ENCODE assay signal across 26 mouse cellular contexts in genomic region chr3:147445066-147445844, GRCm38 (mm10).
A peak's percentile ranks its signal among the peaks of the same experiment; 100 is the strongest.
DNase-seq lines count a peak whose midpoint lies in the region; ATAC-seq lines count a peak whose summit lies in the region.
"Had no signal": no experiment of that assay in that cellular context is flagged by ENCODE, and none has a peak within 500 bp of the region (broad histone marks: within the 10 kb centered on the region; RNA-seq: fewer than 3 reads in every experiment).

No protein-coding gene starts in this region.

- no peak for ATAC-seq in embryonic facial prominence, embryonic 12.5 days (ENCODE audit: insufficient number of reproducible peaks, insufficient read depth, low FRiP score, low TSS enrichment)
- ATAC-seq in intestine, embryonic 16.5 days = peak; percentile 75
- no peak for ATAC-seq in limb, embryonic 15.5 days (ENCODE audit: insufficient number of reproducible peaks, low FRiP score, low TSS enrichment, low read depth)
- ATAC-seq in hindbrain, embryonic 14.5 days (ENCODE audit: low FRiP score) = no peak
- no peak for ATAC-seq in liver, embryonic 12.5 days
- ATAC-seq: forebrain, embryonic 14.5 days; inflammation-experienced regulatory T-cells, adult 6 months; midbrain, embryonic 13.5 days had no signal

- H3K4me1 ChIP-seq in embryonic facial prominence, embryonic 12.5 days = peaks cover 15% of the 10 kb centered on the region
- no peaks in the 10 kb centered on the region for H3K4me1 ChIP-seq in intestine, embryonic 16.5 days (ENCODE audit: control insufficient read depth, insufficient read depth, low read length)
- H3K4me1 ChIP-seq in limb, embryonic 15.5 days = 0 out of 2 replicates have a peak, but pooled peaks cover 10% of the 10 kb centered on the region
- H3K4me1 ChIP-seq in hindbrain, embryonic 14.5 days (replicated peaks; ENCODE audit: control insufficient read depth, insufficient read depth, low read length) = peaks cover 6% of the 10 kb centered on the region; the same call in 1 of the 2 replicates
- no peaks in the 10 kb centered on the region for H3K4me1 ChIP-seq in liver, embryonic 12.5 days
- H3K4me1 ChIP-seq: heart, embryonic 15.5 days; megakaryocyte, embryonic 14.5 days; neural tube, embryonic 12.5 days had no signal

- H3K9ac ChIP-seq in embryonic facial prominence, embryonic 12.5 days = no peak overlapping the region
- H3K9ac ChIP-seq in intestine, embryonic 16.5 days (ENCODE audit: low read depth, low read length) = no peak overlapping the region
- no peak overlapping the region for H3K9ac ChIP-seq in limb, embryonic 15.5 days
- no peak overlapping the region for H3K9ac ChIP-seq in hindbrain, embryonic 14.5 days
- H3K9ac ChIP-seq in liver, embryonic 12.5 days = no peak overlapping the region
- H3K9ac ChIP-seq: heart, embryonic 15.5 days; hindbrain, embryonic 13.5 days; midbrain, embryonic 13.5 days; neural tube, embryonic 12.5 days had no signal

- no peaks in the 10 kb centered on the region for H3K27me3 ChIP-seq in embryonic facial prominence, embryonic 12.5 days
- no peaks in the 10 kb centered on the region for H3K27me3 ChIP-seq in intestine, embryonic 16.5 days (replicated peaks; ENCODE audit: control insufficient read depth, insufficient read depth, low read length)
- no peaks in the 10 kb centered on the region for H3K27me3 ChIP-seq in limb, embryonic 15.5 days
- H3K27me3 ChIP-seq in hindbrain, embryonic 14.5 days (ENCODE audit: control insufficient read depth, insufficient read depth, low read length) = no peaks in the 10 kb centered on the region
- H3K27me3 ChIP-seq in liver, embryonic 12.5 days (replicated peaks) = no peaks in the 10 kb centered on the region
- H3K27me3 ChIP-seq: heart, embryonic 15.5 days; hindbrain, embryonic 13.5 days; megakaryocyte, embryonic 14.5 days; midbrain, embryonic 13.5 days; neural tube, embryonic 12.5 days had no signal

- H3K9me3 ChIP-seq in embryonic facial prominence, embryonic 12.5 days = no peaks in the 10 kb centered on the region
- H3K9me3 ChIP-seq in intestine, embryonic 16.5 days (ENCODE audit: control insufficient read depth, low read length) = no peaks in the 10 kb centered on the region
- H3K9me3 ChIP-seq in limb, embryonic 15.5 days = no peaks in the 10 kb centered on the region
- H3K9me3 ChIP-seq in hindbrain, embryonic 14.5 days (ENCODE audit: control insufficient read depth, low read length) = no peaks in the 10 kb centered on the region
- H3K9me3 ChIP-seq in liver, embryonic 12.5 days (replicated peaks) = no peaks in the 10 kb centered on the region
- H3K9me3 ChIP-seq: heart, embryonic 15.5 days; hindbrain, embryonic 13.5 days; midbrain, embryonic 13.5 days; neural tube, embryonic 12.5 days had no signal

- H3K27ac ChIP-seq in embryonic facial prominence, embryonic 12.5 days = peak overlapping the region; percentile 66
- H3K27ac ChIP-seq in intestine, embryonic 16.5 days (ENCODE audit: low read length) = no peak overlapping the region
- H3K27ac ChIP-seq in limb, embryonic 15.5 days = peak overlapping the region; percentile 33; the same call in 1 of the 2 replicates
- no peak overlapping the region for H3K27ac ChIP-seq in hindbrain, embryonic 14.5 days
- H3K27ac ChIP-seq in liver, embryonic 12.5 days = no peak overlapping the region
- H3K27ac ChIP-seq: heart, embryonic 15.5 days; hindbrain, embryonic 13.5 days; midbrain, embryonic 13.5 days; neural tube, embryonic 12.5 days had no signal

- DNase-seq in 3T3-L1 (ENCODE audit: low read depth, low spot score) = peak; percentile 58
- DNase-seq in frontal cortex, postnatal 10 days (ENCODE audit: low spot score in 2 of 2) = no peak
- no peak for DNase-seq in hindbrain, embryonic 14.5 days (ENCODE audit: low spot score)
- DNase-seq: adrenal gland, postnatal 14 days; B cell, adult 2 months; cerebellum, adult 8-10 months; cerebellum, postnatal 36 days; kidney, adult 9 months; kidney, postnatal 36 days; lung, adult 2 months; lung, postnatal 14 days; right cerebral cortex, postnatal 4 days; thymus, adult 2 months; thymus, postnatal 4 days had no signal

- 69% methylated on average over 5 of the region's 5 CpGs for WGBS in embryonic facial prominence, embryonic 12.5 days
- WGBS in intestine, embryonic 16.5 days = 74% methylated on average over 5 of the region's 5 CpGs
- WGBS in limb, embryonic 15.5 days = 71% methylated on average over 5 of the region's 5 CpGs
- 89% methylated on average over 5 of the region's 5 CpGs for WGBS in hindbrain, embryonic 14.5 days
- 65% methylated on average over 5 of the region's 5 CpGs for WGBS in liver, embryonic 12.5 days (ENCODE audit: insufficient replicate concordance)

- no peaks in the 10 kb centered on the region for H3K36me3 ChIP-seq in embryonic facial prominence, embryonic 12.5 days
- H3K36me3 ChIP-seq in intestine, embryonic 16.5 days (ENCODE audit: control insufficient read depth, insufficient read depth, low read length) = no peaks in the 10 kb centered on the region
- H3K36me3 ChIP-seq in limb, embryonic 15.5 days = no peaks in the 10 kb centered on the region
- H3K36me3 ChIP-seq in hindbrain, embryonic 14.5 days (replicated peaks; ENCODE audit: control insufficient read depth, insufficient read depth) = no peaks in the 10 kb centered on the region
- H3K36me3 ChIP-seq in liver, embryonic 12.5 days = no peaks in the 10 kb centered on the region
- H3K36me3 ChIP-seq: heart, embryonic 15.5 days; hindbrain, embryonic 13.5 days; midbrain, embryonic 13.5 days; neural tube, embryonic 12.5 days had no signal

- H3K4me3 ChIP-seq in embryonic facial prominence, embryonic 12.5 days = no peak overlapping the region
- no peak overlapping the region for H3K4me3 ChIP-seq in intestine, embryonic 16.5 days (ENCODE audit: low read length)
- no peak overlapping the region for H3K4me3 ChIP-seq in limb, embryonic 15.5 days
- no peak overlapping the region for H3K4me3 ChIP-seq in hindbrain, embryonic 14.5 days (replicated peaks; ENCODE audit: low read length)
- no peak overlapping the region for H3K4me3 ChIP-seq in liver, embryonic 12.5 days
- H3K4me3 ChIP-seq: heart, embryonic 15.5 days; hindbrain, embryonic 13.5 days; megakaryocyte, embryonic 14.5 days; midbrain, embryonic 13.5 days; neural tube, embryonic 12.5 days had no signal

- no peak overlapping the region for H3K4me2 ChIP-seq in embryonic facial prominence, embryonic 12.5 days (replicated peaks)
- no peak overlapping the region for H3K4me2 ChIP-seq in intestine, embryonic 16.5 days (ENCODE audit: low read depth, low read length)
- H3K4me2 ChIP-seq in limb, embryonic 15.5 days = no peak overlapping the region
- H3K4me2 ChIP-seq in hindbrain, embryonic 14.5 days (replicated peaks) = no peak overlapping the region
- H3K4me2 ChIP-seq in liver, embryonic 12.5 days = no peak overlapping the region
- H3K4me2 ChIP-seq: heart, embryonic 15.5 days; hindbrain, embryonic 13.5 days; liver, embryonic 11.5 days; midbrain, embryonic 13.5 days; neural tube, embryonic 12.5 days had no signal

Comparison
In these comparisons a context has a peak if more than half of its experiments do, and no peak if none do; other contexts are left out.
1. H3K27ac ChIP-seq: peak in embryonic facial prominence, embryonic 12.5 days (single experiment) and limb, embryonic 15.5 days (single experiment); none in intestine, embryonic 16.5 days (single experiment), hindbrain, embryonic 14.5 days (single experiment) and liver, embryonic 12.5 days (single experiment).